Mouse (Mus musculus) cerebellum, adult 2 months (tissue): ENCODE data around the gene Hist1h2bk.

ENCODE experiments used
- CTCF ChIP-seq: fragments of 200-500 bp; IDR thresholded peaks from 2 replicates; pipeline ENCODE4 v1.5.1; 2011; ENCODE audit warnings: low read depth, mild to moderate bottlenecking, control low read depth, low read length, moderate library complexity, borderline replicate concordance; ENCODE audit not compliant: insufficient read depth
- POLR2A ChIP-seq: fragments of 200-500 bp; IDR thresholded peaks from 2 replicates; pipeline ENCODE4 v1.6.1; 2011; ENCODE audit warnings: low read length, control low read depth, borderline replicate concordance; ENCODE audit not compliant: insufficient read depth

- no peak for TF ChIP-seq CTCF
- TF ChIP-seq POLR2A: no peak
Measured at GRCm38 (mm10) chr13:22006334-22007120, 29.1 kb upstream of the Hist1h2bk start.
